Mouse (Mus musculus) midbrain, embryonic 14.5 days (tissue): Measurements from ENCODE around the gene Slc38a10. TPM values are rescaled to one million over a fixed set of nuclear protein-coding genes. Genes with fewer than 3 reads are reported as not detected.

Experiments
- ATAC-seq: fragments of 200-750 bp; cut with Nextera tagmentation; 2 replicates; pipeline ENCODE4 v1.8.0; 2017; ENCODE audit warnings: moderate number of reproducible peaks, moderate library complexity; ENCODE audit not compliant: low FRiP score, low TSS enrichment
- DNase-seq: peaks from one replicate; pipeline ENCODE4 v3.0.0-alpha.2; 2015
- H3K27ac ChIP-seq: fragments of 300-500 bp; sonication (generic); replicated peaks from 2 replicates; pipeline ENCODE4 v1.5.1; 2014; ENCODE audit warnings: mild to moderate bottlenecking, low read depth, low read length, moderate library complexity
- H3K27me3 ChIP-seq: fragments of 300-500 bp; sonication (generic); 2 replicates; pipeline ENCODE4 v1.6.1; 2014; ENCODE audit warnings: low read length, control low read depth, mixed read lengths; ENCODE audit not compliant: control insufficient read depth, insufficient read depth
- H3K36me3 ChIP-seq: fragments of 300-500 bp; sonication (generic); 2 replicates; pipeline ENCODE4 v1.6.1; 2014; ENCODE audit warnings: low read length, control low read depth; ENCODE audit not compliant: control insufficient read depth, insufficient read depth
- H3K4me1 ChIP-seq: fragments of 300-500 bp; sonication (generic); 2 replicates; pipeline ENCODE4 v1.6.1; 2014; ENCODE audit warnings: mild to moderate bottlenecking, antibody characterized with exemption, low read length, control low read depth; ENCODE audit not compliant: control insufficient read depth, insufficient read depth
- H3K4me2 ChIP-seq: fragments of 300-500 bp; sonication (generic); 2 replicates; pipeline ENCODE4 v1.6.1; 2014; ENCODE audit warnings: mild to moderate bottlenecking, low read length, moderate library complexity
- H3K4me3 ChIP-seq: fragments of 300-500 bp; sonication (generic); replicated peaks from 2 replicates; pipeline ENCODE4 v1.5.1; 2014; ENCODE audit warnings: low read depth, low read length
- H3K9ac ChIP-seq: fragments of 300-500 bp; sonication (generic); replicated peaks from 2 replicates; pipeline ENCODE4 v1.6.1; 2014; ENCODE audit warnings: mild to moderate bottlenecking, low read length, moderate library complexity
- H3K9me3 ChIP-seq: fragments of 300-500 bp; sonication (generic); 2 replicates; pipeline ENCODE4 v1.6.1; 2016; ENCODE audit warnings: low read length, control low read depth, mixed read lengths; ENCODE audit not compliant: control insufficient read depth
- WGBS: fragments of 180-500 bp; shearing (Covaris S2); extraction: QIAGEN DNeasy Blood & Tissue Kit; methylation state at CpG from one replicate; pipeline ENCODE4 v1.1.7; 2014; 5-methylcytosine and 5-hydroxymethylcytosine counted together
- polyA plus RNA-seq: library from polyadenylated mRNA; unstranded; fragments of >200 nt; fragmentation: Nextera tagmentation; extraction: Ambion mirVana; gene quantifications from 2 replicates; pipeline ENCODE4 v1.2.1, GENCODE M21; 2014

Slc38a10 gene
- polyA plus RNA-seq, 1 experiment from 2014 or later, result 88.3 TPM

GRCm38 (mm10) chr11:120137625-120138004 is 13.5 kb downstream of the Slc38a10 start:
- no peak for DNase-seq
- Histone ChIP-seq H3K9me3 (no peaks in the 10 kb centered on the region), H3K36me3 (peaks cover 22% of the 10 kb centered on the region), H3K4me2 (no peak overlapping the region), H3K27me3 (no peaks in the 10 kb centered on the region), H3K27ac (no peak overlapping the region), H3K4me1 (no peaks in the 10 kb centered on the region), H3K4me3 (no peak overlapping the region), H3K9ac (no peak overlapping the region)
- WGBS, result 46% methylated on average over 5 of the region's 5 CpGs
- no peak for ATAC-seq

DNA sequence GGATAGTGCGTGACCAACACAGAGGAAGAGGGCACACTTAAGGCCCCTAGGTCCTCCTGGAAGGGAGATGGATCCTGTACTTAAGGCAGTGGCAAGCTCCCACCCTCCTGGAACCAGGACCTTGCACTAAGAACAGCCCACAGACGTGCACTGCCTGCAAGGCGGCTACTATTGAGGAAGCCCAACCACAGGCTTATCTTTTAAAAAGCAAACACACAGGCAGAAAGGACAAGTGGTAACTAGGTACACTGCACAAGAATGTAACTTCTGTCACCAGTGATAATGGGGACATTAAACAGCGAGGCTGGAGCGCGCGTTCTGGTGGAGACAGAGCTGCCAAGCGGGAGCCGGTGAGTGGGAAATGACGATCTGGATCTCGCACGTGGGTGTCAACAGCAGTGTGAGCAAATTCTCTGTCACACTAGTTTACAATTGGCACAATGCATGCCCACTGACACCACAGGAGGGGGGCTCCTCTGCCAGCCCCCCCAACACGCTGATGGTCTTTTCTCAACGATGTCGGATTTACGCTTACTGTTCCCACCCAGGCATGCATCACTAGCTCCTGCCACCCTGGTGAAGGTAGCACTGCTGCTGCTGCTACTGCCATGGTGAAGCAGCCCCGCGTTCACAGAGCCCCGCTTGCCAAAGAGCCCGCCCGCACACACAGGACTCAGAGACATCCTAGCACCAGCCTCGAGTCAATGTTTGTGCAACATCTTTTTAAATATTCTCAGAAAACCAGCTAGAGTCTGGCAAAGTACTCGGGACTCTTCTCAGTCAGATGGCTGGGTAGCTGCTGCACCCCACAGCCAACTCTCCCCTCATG is 14.1 kb downstream of the Slc38a10 start:
- Histone ChIP-seq H3K9ac (no peak overlapping the region), H3K27me3 (no peaks in the 10 kb centered on the region), H3K9me3 (no peaks in the 10 kb centered on the region), H3K4me3 (no peak overlapping the region), H3K4me1 (no peaks in the 10 kb centered on the region), H3K4me2 (no peak overlapping the region), H3K27ac (no peak overlapping the region), H3K36me3 (peaks cover 28% of the 10 kb centered on the region)
- WGBS, result 48% methylated on average over 23 of the region's 23 CpGs
- DNase-seq (no peak), ATAC-seq (no peak)

- Histone ChIP-seq H3K27ac (no peak overlapping the region), H3K9me3 (no peaks in the 10 kb centered on the region), H3K36me3 (peaks cover 35% of the 10 kb centered on the region), H3K9ac (no peak overlapping the region), H3K4me3 (no peak overlapping the region), H3K27me3 (no peaks in the 10 kb centered on the region), H3K4me2 (no peak overlapping the region), H3K4me1 (no peaks in the 10 kb centered on the region)
- ATAC-seq (no peak), DNase-seq (no peak)
- WGBS, result 84% methylated on average over 8 of the region's 8 CpGs
Measured at GRCm38 (mm10) chr11:120136195-120136594, 15.0 kb downstream of the Slc38a10 start.

DNA sequence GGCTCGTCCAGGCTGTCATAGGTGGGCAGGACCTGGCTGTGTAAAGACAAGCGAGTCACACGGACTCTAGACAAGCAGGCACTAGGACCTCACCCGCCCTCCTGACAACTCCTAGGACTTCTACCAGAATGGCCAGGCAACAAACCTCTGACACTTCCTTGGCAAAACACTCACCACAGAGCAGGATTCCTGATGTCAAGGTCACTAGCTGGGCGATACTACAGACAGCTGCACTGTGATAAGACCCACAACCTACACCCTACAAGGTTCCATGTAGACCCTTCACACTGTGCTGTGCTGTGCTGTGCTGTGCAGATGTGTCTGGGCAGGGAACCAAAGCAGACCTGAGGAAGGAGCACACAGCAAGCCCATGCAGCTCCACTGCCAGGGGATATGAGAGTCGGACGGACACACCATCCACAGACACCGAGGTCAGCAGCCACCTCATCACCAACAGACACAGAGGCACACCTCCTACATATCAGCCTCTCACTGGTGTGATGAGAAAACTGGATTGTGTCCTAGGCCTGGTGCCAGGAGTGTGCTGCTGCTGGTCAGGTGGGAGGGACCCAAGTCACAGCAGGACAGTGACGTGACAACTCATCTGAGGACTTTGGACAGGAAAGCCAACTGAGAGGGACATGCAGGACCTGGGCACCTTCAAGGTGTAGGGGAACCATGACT is 16.2 kb downstream of the Slc38a10 start:
- H3K9me3 ChIP-seq, result no peaks in the 10 kb centered on the region
- no peak overlapping the region for H3K4me3 ChIP-seq
- ATAC-seq (no peak), DNase-seq (no peak)
- no peak overlapping the region for H3K27ac ChIP-seq
- no peaks in the 10 kb centered on the region for H3K4me1 ChIP-seq
- H3K36me3 ChIP-seq, result peaks cover 43% of the 10 kb centered on the region
- 94% methylated on average over 9 of the region's 9 CpGs for WGBS
- no peaks in the 10 kb centered on the region for H3K27me3 ChIP-seq
- H3K9ac ChIP-seq, result no peak overlapping the region
- H3K4me2 ChIP-seq, result no peak overlapping the region

DNA sequence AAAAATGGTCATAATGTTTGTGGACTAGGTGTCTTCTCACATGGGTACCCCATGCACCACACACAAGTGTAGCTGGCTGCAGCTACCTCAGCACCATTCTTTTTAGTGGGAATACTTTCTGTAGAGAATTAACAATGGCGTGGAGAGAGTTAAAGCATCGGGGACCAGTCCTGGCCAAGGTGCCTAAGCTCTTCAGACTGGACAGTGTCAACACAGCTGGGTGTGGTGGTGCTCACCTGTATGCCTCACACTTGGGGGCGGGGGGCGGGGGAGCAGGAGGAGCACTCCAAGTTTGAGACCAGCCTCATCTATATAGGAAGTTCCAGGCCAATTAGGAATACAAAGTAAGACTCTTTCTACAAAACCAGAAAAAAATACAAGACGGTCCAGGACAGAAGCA is 17.0 kb downstream of the Slc38a10 start:
- no peak overlapping the region for H3K9ac ChIP-seq
- WGBS, result 94% methylated on average over 5 of the region's 5 CpGs
- DNase-seq, result no peak
- H3K27ac ChIP-seq, result no peak overlapping the region
- H3K4me2 ChIP-seq, result no peak overlapping the region
- H3K4me1 ChIP-seq, result no peaks in the 10 kb centered on the region
- no peaks in the 10 kb centered on the region for H3K9me3 ChIP-seq
- H3K27me3 ChIP-seq, result no peaks in the 10 kb centered on the region
- no peak overlapping the region for H3K4me3 ChIP-seq
- H3K36me3 ChIP-seq, result peaks cover 45% of the 10 kb centered on the region
- no peak for ATAC-seq

GRCm38 (mm10) chr11:120129281-120129680 is 21.9 kb downstream of the Slc38a10 start:
- H3K4me3 ChIP-seq, result no peak overlapping the region
- WGBS, result 58% methylated on average over 7 of the region's 7 CpGs
- DNase-seq (no peak), ATAC-seq (no peak)
- H3K4me2 ChIP-seq, result no peak overlapping the region
- peaks cover 67% of the 10 kb centered on the region for H3K36me3 ChIP-seq
- no peak overlapping the region for H3K27ac ChIP-seq
- no peak overlapping the region for H3K9ac ChIP-seq
- H3K4me1 ChIP-seq, result no peaks in the 10 kb centered on the region
- H3K9me3 ChIP-seq, result no peaks in the 10 kb centered on the region
- H3K27me3 ChIP-seq, result no peaks in the 10 kb centered on the region

- peaks cover 66% of the 10 kb centered on the region for H3K36me3 ChIP-seq
- no peak overlapping the region for H3K9ac ChIP-seq
- 92% methylated on average over 2 of the region's 2 CpGs for WGBS
- ATAC-seq (no peak), DNase-seq (no peak)
- no peak overlapping the region for H3K27ac ChIP-seq
- H3K9me3 ChIP-seq, result no peaks in the 10 kb centered on the region
- no peaks in the 10 kb centered on the region for H3K27me3 ChIP-seq
- H3K4me1 ChIP-seq, result no peaks in the 10 kb centered on the region
- H3K4me2 ChIP-seq, result no peak overlapping the region
- no peak overlapping the region for H3K4me3 ChIP-seq
Measured at GRCm38 (mm10) chr11:120126845-120127244, 24.3 kb downstream of the Slc38a10 start.

DNA sequence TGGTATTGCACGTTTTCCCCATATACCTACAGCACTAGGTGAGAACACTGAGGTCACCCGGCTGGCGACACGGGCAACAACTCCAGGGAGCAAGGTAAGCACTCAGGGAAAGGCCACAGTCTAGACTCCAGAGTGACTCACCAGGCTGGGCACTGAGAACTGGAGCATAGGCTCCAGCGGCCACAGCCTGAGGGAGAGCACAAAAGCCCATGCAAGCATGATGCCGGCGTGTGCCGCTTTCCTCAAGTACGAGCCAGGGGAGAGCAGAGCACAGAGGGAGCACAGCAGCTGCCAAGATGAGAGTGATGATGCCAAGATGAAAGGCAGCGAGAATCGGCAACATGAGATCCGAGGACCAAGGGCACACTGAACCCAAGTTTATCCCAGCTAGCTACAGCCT is 29.0 kb downstream of the Slc38a10 start:
- Histone ChIP-seq H3K9me3 (no peaks in the 10 kb centered on the region), H3K27me3 (no peaks in the 10 kb centered on the region), H3K27ac (no peak overlapping the region), H3K4me3 (no peak overlapping the region), H3K36me3 (peaks cover 42% of the 10 kb centered on the region), H3K4me2 (no peak overlapping the region), H3K9ac (no peak overlapping the region), H3K4me1 (no peaks in the 10 kb centered on the region)
- DNase-seq, result no peak
- no peak for ATAC-seq
- 90% methylated on average over 12 of the region's 12 CpGs for WGBS
